Mouse (Mus musculus) hindbrain, embryonic 13.5 days (tissue): ENCODE measurements around the gene Wdr70. TPM values are rescaled to one million over a fixed set of nuclear protein-coding genes. Genes with fewer than 3 reads are reported as not detected.

ENCODE experiments used
- ATAC-seq: fragments of 200-750 bp; cut with Nextera tagmentation; 2 replicates; pipeline ENCODE4 v1.8.0; 2017; ENCODE audit warnings: moderate TSS enrichment; ENCODE audit not compliant: low FRiP score
- H3K27ac ChIP-seq: fragments of 300-500 bp; sonication (generic); 2 replicates; pipeline ENCODE4 v1.5.1; 2015; ENCODE audit warnings: inconsistent platforms, mild to moderate bottlenecking, moderate library complexity
- H3K27me3 ChIP-seq: fragments of 300-500 bp; sonication (generic); 2 replicates; pipeline ENCODE4 v1.6.1; 2015; ENCODE audit warnings: mild to moderate bottlenecking, inconsistent platforms
- H3K36me3 ChIP-seq: fragments of 300-500 bp; sonication (generic); 2 replicates; pipeline ENCODE4 v1.6.1; 2015; ENCODE audit warnings: mild to moderate bottlenecking, inconsistent platforms
- H3K4me1 ChIP-seq: fragments of 300-500 bp; sonication (generic); replicated peaks from 2 replicates; pipeline ENCODE4 v1.6.1; 2015; ENCODE audit warnings: inconsistent platforms
- H3K4me2 ChIP-seq: fragments of 300-500 bp; sonication (generic); 2 replicates; pipeline ENCODE4 v1.6.1; 2015; ENCODE audit warnings: inconsistent platforms, mild to moderate bottlenecking, moderate library complexity
- H3K4me3 ChIP-seq: fragments of 300-500 bp; sonication (generic); 2 replicates; pipeline ENCODE4 v1.5.1; 2015; ENCODE audit warnings: mild to moderate bottlenecking, inconsistent platforms
- H3K9ac ChIP-seq: fragments of 300-500 bp; sonication (generic); 2 replicates; pipeline ENCODE4 v1.6.1; 2015; ENCODE audit warnings: mild to moderate bottlenecking, inconsistent platforms
- H3K9me3 ChIP-seq: fragments of 300-500 bp; sonication (generic); 2 replicates; pipeline ENCODE4 v1.6.1; 2016; ENCODE audit warnings: inconsistent platforms
- WGBS: fragments of 180-500 bp; shearing (Covaris S2); methylation state at CpG from one replicate; pipeline ENCODE4 v1.1.7; 2015; 5-methylcytosine and 5-hydroxymethylcytosine counted together
- polyA plus RNA-seq: library from polyadenylated mRNA; unstranded; fragments of >200 nt; fragmentation: Nextera tagmentation; extraction: Ambion mirVana; gene quantifications from 2 replicates; pipeline ENCODE4 v1.2.1, GENCODE M21; 2015

Gene Wdr70
- polyA plus RNA-seq, 1 experiment from 2014 or later = 68.4 TPM

DNA sequence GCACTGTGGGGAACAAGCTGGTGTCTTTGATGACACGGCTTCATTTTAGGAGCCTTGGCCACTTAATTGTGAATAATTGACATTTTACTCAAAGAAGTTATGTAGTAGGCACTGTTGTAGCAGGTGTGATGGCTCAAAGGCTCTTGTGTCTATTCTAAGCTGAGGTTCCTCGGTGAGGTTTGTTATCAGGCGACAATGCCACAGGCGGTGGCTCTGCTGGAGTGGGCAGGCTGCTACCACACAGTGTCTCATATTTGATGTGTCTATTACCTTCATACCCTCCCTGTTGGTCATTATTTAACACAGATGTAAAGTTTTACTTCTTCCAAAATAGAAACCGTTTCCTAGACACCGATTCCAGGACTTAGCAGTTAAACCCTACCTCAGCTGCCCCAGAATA lies 177.9 kb downstream of the Wdr70 start:
- H3K9me3 ChIP-seq = no peaks in the 10 kb centered on the region
- no peaks in the 10 kb centered on the region for H3K27me3 ChIP-seq
- H3K4me3 ChIP-seq = no peak overlapping the region
- peaks cover 17% of the 10 kb centered on the region for H3K36me3 ChIP-seq
- H3K9ac ChIP-seq = no peak overlapping the region
- H3K4me1 ChIP-seq = no peaks in the 10 kb centered on the region
- WGBS = 94% methylated on average over 6 of the region's 6 CpGs
- H3K4me2 ChIP-seq = no peak overlapping the region
- no peak for ATAC-seq
- H3K27ac ChIP-seq = no peak overlapping the region

DNA sequence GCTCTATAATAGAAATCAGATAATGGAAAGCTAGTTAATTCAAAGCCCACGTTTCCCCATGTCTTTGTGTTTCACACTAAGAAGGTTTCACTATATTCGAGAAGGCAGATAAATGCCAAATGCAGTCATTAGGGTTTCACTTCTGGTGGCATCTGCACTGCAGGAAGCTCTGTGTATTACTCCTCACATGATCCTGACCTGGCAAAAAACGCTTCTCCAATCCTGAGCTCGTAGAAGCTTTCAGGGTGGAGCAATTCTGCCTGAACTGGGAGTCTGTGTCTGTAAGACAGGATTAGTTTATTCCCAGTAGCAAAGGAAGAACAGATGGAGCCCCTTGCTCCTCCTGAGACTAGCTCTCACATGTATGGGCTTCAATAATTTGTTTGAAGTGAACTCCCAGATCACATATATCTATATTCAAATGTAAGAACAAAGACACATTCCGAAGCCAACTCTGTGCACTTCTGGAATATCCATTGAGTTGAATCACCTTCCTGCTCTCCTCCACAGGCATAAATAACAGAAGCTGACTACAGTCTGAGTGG lies 192.4 kb downstream of the Wdr70 start:
- 58% methylated on average over 5 of the region's 5 CpGs for WGBS
- no peak overlapping the region for H3K4me3 ChIP-seq
- H3K4me1 ChIP-seq = no peaks in the 10 kb centered on the region
- no peak overlapping the region for H3K4me2 ChIP-seq
- peak overlapping the region; percentile 19; the same call in 1 of the 2 replicates for H3K27ac ChIP-seq
- no peak overlapping the region for H3K9ac ChIP-seq
- H3K27me3 ChIP-seq = no peaks in the 10 kb centered on the region
- peaks cover 5% of the 10 kb centered on the region for H3K36me3 ChIP-seq
- peak; percentile 24; the same call in 1 of the 2 replicates for ATAC-seq
- H3K9me3 ChIP-seq = no peaks in the 10 kb centered on the region

DNA sequence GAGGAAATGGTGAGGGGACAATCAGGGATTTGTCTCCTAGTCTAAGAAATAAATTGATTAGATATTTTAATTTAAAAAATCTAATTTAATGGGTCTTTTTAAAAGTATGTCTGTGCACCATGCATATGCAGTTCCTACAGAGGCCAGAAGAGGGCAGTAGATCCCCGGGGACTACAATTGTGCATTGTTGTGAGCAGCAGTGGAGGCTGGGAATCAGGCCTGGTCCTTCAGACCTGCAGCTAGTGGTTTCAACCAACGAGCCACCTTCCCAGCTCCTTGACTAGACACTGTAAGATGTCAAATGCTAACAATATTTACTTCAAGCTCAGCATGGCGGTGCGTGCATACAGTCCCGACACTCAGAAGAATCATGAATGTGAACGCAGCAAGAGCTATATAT lies 199.7 kb downstream of the Wdr70 start:
- Histone ChIP-seq H3K9ac (no peak overlapping the region), H3K27me3 (no peaks in the 10 kb centered on the region), H3K36me3 (no peaks in the 10 kb centered on the region), H3K9me3 (no peaks in the 10 kb centered on the region), H3K4me1 (no peaks in the 10 kb centered on the region), H3K27ac (no peak overlapping the region), H3K4me3 (no peak overlapping the region), H3K4me2 (no peak overlapping the region)
- 96% methylated on average over 6 of the region's 6 CpGs for WGBS
- ATAC-seq = no peak

DNA sequence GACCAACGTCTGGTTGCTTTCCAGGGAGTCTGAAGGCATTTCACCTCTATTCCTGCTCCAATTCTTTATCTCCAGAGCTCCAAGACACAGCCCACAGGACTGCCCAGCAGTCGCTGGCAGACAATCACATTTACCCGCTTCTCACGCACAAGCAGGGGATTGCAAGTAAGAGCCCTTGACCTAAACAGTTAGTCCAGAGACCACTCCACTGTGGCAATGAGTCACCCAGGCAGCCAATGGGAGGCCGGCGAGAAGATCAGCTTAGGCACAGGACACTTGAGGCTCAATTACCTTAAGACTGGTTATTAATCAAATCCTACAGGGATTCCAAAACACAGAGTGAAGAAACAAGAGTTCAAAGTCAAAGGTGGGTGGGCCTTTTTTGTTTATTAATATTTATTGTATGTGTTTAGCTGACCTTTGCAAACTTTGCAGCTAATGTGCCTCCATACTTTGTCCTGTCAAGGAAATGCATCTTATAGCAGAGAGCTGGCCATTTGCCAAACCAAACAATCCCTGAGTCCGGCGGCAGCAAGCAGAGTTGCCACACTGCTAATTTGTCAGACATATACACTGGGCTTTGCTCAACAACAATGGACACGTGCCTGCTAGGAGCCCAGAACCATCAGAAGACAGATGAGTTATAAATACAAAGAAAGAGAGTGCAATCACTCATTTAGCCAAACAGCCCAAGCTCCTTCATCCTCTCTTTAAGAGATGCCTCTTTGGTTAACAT lies 207.3 kb downstream of the Wdr70 start:
- no peak for ATAC-seq
- H3K27me3 ChIP-seq = peaks cover 8% of the 10 kb centered on the region; the same call in 1 of the 2 replicates
- WGBS = 48% methylated on average over 9 of the region's 9 CpGs
- no peak overlapping the region for H3K27ac ChIP-seq
- H3K9ac ChIP-seq = no peak overlapping the region
- no peaks in the 10 kb centered on the region for H3K9me3 ChIP-seq
- H3K4me2 ChIP-seq = no peak overlapping the region
- H3K4me3 ChIP-seq = no peak overlapping the region
- peaks cover 9% of the 10 kb centered on the region for H3K4me1 ChIP-seq
- H3K36me3 ChIP-seq = peaks cover 5% of the 10 kb centered on the region

DNA sequence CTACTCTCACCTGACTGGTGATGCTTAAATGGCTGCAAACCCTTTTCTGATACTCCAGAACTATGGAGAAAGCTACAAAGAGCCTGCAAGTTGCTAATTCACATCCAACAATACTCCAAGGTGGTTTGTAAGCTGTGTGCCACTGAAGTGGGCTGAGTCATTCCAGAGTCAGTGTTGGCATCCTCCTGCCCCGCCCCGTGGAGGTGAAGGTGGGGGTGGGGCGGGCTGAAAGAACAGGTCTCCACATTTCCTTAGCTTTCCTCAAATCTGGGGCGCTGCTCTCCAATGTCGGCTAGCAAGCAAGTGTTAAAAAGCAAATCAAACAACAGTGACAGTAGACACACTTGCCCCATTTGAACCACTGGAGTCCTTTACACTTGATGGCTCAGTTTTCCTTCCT lies 208.7 kb downstream of the Wdr70 start:
- 85% methylated on average over 5 of the region's 5 CpGs for WGBS
- no peak for ATAC-seq
- no peak overlapping the region for H3K27ac ChIP-seq

DNA sequence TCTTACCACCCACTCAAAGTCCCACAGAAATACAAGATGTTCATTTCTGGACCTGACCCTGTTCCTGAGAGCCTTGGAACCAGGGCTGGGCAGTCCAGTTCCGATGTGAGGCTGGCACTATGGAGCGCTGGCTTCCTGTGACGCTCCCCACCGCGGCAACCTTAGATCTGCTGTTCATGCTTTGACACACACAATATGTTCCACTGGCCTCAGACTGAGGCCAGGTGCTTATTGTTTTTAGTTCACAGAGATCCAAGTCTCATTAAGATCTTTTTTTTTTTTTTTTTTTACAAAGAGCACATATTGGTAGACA lies 209.7 kb downstream of the Wdr70 start:
- H3K9ac ChIP-seq = no peak overlapping the region
- no peak overlapping the region for H3K4me2 ChIP-seq
- H3K9me3 ChIP-seq = no peaks in the 10 kb centered on the region
- H3K27ac ChIP-seq = no peak overlapping the region
- H3K36me3 ChIP-seq = peaks cover 11% of the 10 kb centered on the region
- H3K4me1 ChIP-seq = peaks cover 9% of the 10 kb centered on the region
- H3K27me3 ChIP-seq = peaks cover 8% of the 10 kb centered on the region; the same call in 1 of the 2 replicates
- 88% methylated on average over 5 of the region's 5 CpGs for WGBS
- no peak for ATAC-seq
- H3K4me3 ChIP-seq = no peak overlapping the region

More for the DNA sequence above, 208.7 kb downstream of the Wdr70 start:
- no peak overlapping the region for H3K4me3 ChIP-seq
- no peak overlapping the region for H3K9ac ChIP-seq
- H3K36me3 ChIP-seq = peaks cover 7% of the 10 kb centered on the region
- H3K27me3 ChIP-seq = peaks cover 8% of the 10 kb centered on the region; the same call in 1 of the 2 replicates
- no peaks in the 10 kb centered on the region for H3K9me3 ChIP-seq
- H3K4me2 ChIP-seq = no peak overlapping the region
- H3K4me1 ChIP-seq = peaks cover 9% of the 10 kb centered on the region

DNA sequence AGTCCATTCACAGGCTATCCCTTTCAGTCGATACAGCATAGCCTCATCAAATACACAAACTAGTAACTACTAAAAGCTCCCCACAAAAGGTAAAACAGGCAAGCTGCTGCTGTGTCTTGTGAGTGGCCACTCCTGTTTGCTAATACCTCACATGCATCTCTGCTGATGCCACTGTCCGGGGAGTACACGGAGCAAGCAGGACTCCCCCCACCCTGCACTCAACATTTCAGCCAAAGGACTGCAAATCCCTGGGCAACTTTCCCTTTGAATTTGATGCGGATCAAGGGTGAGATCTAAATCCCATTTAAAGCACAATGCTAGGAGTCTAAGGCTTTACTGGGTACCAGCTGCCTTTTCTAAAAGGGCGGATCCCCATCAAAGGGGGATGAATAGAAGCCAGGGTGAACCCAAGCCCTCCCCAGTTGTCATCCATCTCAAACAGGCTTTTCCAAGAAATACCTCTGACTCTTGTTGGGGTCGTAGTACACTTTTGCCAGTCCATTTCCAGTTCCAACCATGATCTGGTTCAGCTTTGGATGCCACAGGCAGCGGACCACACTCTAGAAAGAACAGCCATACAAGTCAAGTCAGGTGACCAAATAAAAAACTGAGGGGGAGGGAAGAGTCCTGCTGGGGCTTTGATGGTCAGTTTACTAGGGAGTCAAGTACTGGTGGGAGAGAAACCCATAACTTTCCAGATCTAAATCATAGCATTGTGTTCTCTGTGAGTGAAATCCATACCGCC lies 210.2 kb downstream of the Wdr70 start:
- Histone ChIP-seq H3K27me3 (peaks cover 8% of the 10 kb centered on the region; the same call in 1 of the 2 replicates), H3K9ac (no peak overlapping the region), H3K4me1 (peaks cover 9% of the 10 kb centered on the region), H3K4me3 (no peak overlapping the region), H3K27ac (no peak overlapping the region), H3K9me3 (no peaks in the 10 kb centered on the region), H3K4me2 (no peak overlapping the region), H3K36me3 (peaks cover 16% of the 10 kb centered on the region)
- no peak for ATAC-seq
- WGBS = 67% methylated on average over 8 of the region's 8 CpGs

DNA sequence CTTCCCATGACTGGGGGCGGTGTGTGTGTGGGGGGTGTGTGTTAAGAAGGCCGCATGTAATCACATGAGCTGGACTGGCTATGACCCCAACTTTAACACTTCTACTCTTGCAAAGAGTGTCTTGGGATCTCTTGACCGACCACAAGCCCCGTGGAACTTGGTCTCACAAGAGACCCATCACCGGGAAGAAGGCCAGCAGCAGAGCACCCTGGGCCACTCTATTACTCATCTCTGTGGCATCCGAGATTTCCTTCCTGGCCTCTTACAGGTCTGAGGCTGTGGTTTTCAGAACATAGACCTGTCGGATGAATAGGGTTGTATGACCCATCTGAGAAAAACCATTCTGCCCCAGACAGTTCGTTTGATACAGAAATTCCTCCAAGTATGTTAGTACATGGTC lies 212.4 kb downstream of the Wdr70 start:
- no peak for ATAC-seq
- no peaks in the 10 kb centered on the region for H3K9me3 ChIP-seq
- no peak overlapping the region for H3K27ac ChIP-seq
- H3K9ac ChIP-seq = no peak overlapping the region
- no peak overlapping the region for H3K4me3 ChIP-seq
- H3K4me1 ChIP-seq = 0 out of 2 replicates have a peak, but pooled peaks cover 1% of the 10 kb centered on the region
- H3K27me3 ChIP-seq = peaks cover 8% of the 10 kb centered on the region; the same call in 1 of the 2 replicates
- WGBS = 91% methylated on average over 8 of the region's 8 CpGs
- H3K36me3 ChIP-seq = peaks cover 20% of the 10 kb centered on the region
- H3K4me2 ChIP-seq = no peak overlapping the region

DNA sequence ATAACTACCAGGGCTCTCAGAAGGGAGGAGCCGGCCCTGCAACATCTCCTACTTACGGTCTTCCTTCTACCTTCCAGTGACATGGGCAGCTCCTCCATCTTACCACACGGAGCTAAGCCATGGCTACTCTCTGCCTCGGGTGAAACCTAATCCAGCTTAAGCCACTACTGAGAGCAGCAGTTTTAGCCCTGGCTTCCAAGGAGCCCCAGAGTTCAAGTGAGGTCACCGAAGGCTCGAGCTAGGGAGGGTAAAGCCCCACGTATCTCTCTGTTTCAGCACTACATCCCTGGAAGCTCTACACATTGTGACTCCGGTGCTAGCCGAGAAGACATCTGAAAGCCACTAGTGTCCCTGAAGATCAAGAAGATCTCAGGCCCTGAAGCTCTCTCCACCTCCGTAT lies 213.9 kb downstream of the Wdr70 start:
- H3K9me3 ChIP-seq = no peaks in the 10 kb centered on the region
- H3K4me1 ChIP-seq = peaks cover 7% of the 10 kb centered on the region
- 79% methylated on average over 10 of the region's 10 CpGs for WGBS
- peaks cover 22% of the 10 kb centered on the region for H3K36me3 ChIP-seq
- peaks cover 4% of the 10 kb centered on the region; the same call in 1 of the 2 replicates for H3K27me3 ChIP-seq
- no peak overlapping the region for H3K9ac ChIP-seq
- no peak overlapping the region for H3K4me3 ChIP-seq
- no peak overlapping the region for H3K4me2 ChIP-seq
- ATAC-seq = no peak
- no peak overlapping the region for H3K27ac ChIP-seq

DNA sequence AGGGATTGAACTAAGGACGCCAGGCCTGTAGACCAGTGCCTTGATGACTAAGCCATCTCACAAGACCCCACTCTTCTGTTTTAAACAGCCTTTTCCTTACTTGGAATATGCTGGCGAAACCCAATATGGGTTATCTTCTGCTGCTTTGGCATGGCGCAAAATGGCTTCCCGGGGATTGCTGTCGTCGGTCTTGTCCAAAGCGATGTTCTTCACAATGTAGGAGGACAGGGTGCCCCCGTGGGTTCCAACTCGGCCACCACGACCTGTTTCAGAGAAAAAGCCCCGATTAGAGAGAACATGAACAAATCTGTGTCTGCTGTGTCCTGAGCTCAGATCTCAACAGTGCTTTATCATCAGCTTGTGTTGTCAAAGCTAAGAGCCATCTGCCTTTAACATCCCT lies 214.8 kb downstream of the Wdr70 start:
- Histone ChIP-seq H3K36me3 (peaks cover 22% of the 10 kb centered on the region), H3K9ac (no peak overlapping the region)
- 95% methylated on average over 11 of the region's 11 CpGs for WGBS

DNA sequence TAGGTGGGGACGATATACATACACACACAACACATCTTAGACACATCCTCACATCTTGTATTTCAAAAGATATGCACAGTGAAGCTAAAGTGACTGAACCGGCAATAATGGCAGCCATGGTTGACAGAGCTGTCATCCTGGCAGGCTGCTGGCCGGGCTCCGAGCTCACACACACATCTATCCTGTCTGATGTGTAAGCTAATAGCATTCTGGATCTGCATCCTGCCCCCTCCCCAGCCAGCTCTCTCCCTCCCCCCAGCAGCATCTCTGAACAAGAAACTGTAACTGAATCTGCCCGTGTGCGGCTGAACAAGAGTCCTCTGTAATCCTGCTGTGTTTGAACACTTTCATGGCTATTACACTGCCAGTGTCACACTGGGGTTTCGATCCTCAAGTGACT lies 219.1 kb downstream of the Wdr70 start:
- H3K4me2 ChIP-seq = no peak overlapping the region
- 44% methylated on average over 7 of the region's 7 CpGs for WGBS
- H3K27me3 ChIP-seq = 0 out of 2 replicates have a peak, but pooled peaks cover 3% of the 10 kb centered on the region
- H3K9ac ChIP-seq = no peak overlapping the region
- H3K27ac ChIP-seq = no peak overlapping the region
- H3K4me1 ChIP-seq = peaks cover 19% of the 10 kb centered on the region
- peak; percentile 50; the same call in 1 of the 2 replicates for ATAC-seq
- H3K9me3 ChIP-seq = no peaks in the 10 kb centered on the region
- peaks cover 12% of the 10 kb centered on the region for H3K36me3 ChIP-seq
- H3K4me3 ChIP-seq = no peak overlapping the region

More for the DNA sequence above, 214.8 kb downstream of the Wdr70 start:
- Histone ChIP-seq H3K4me2 (no peak overlapping the region), H3K4me1 (peaks cover 10% of the 10 kb centered on the region), H3K9me3 (no peaks in the 10 kb centered on the region), H3K27ac (no peak overlapping the region), H3K27me3 (no peaks in the 10 kb centered on the region), H3K4me3 (no peak overlapping the region)
- no peak for ATAC-seq

DNA sequence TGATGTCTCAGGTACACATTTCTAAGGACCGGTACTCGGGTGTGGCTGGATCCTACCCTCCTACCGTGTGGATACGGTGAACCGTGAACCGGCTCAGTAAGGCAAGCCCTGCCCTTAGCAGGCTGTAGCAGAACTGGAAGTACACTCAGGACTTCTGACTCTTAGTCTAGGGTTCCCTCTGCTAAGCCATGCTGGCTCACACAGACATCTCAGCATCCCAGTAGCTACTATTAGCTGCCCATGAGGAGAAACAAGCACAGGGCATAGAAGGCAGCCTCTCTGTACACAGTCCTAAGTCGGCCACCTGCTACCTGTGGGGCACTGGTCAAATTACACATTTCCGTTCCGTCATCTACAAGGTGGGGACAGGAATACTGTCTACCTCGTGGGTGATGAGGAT lies 220.1 kb downstream of the Wdr70 start:
- H3K9ac ChIP-seq = no peak overlapping the region
- peaks cover 19% of the 10 kb centered on the region for H3K4me1 ChIP-seq
- no peak overlapping the region for H3K4me2 ChIP-seq
- no peak overlapping the region for H3K27ac ChIP-seq
- 0 out of 2 replicates have a peak, but pooled peaks cover 3% of the 10 kb centered on the region for H3K27me3 ChIP-seq
- H3K4me3 ChIP-seq = no peak overlapping the region
- no peaks in the 10 kb centered on the region for H3K9me3 ChIP-seq
- peaks cover 7% of the 10 kb centered on the region for H3K36me3 ChIP-seq
- no peak for ATAC-seq
- WGBS = 77% methylated on average over 10 of the region's 10 CpGs
